Mouse (Mus musculus) left cerebral cortex, adult 11 months (tissue): ENCODE results near the gene Gm48552.

Experiments
- DNase-seq: peaks from one replicate; pipeline ENCODE4 v3.0.0; 2022; ENCODE audit warnings: low spot score

Gene Gm48552

GRCm38 (mm10) chr10:81419111-81419928 lies 30.5 kb downstream of the Gm48552 start:
- no peak for DNase-seq

GRCm38 (mm10) chr10:81420191-81420767 lies 31.5 kb downstream of the Gm48552 start:
- no peak for DNase-seq

GRCm38 (mm10) chr10:81421041-81421796 lies 32.4 kb downstream of the Gm48552 start:
- no peak for DNase-seq

- DNase-seq: no peak
These were observed 32.9 kb downstream of the Gm48552 start for GRCm38 (mm10) chr10:81421797-81422100.

GRCm38 (mm10) chr10:81422191-81422590 lies 33.4 kb downstream of the Gm48552 start:
- DNase-seq: no peak

- DNase-seq: no peak
These were observed 33.9 kb downstream of the Gm48552 start for GRCm38 (mm10) chr10:81422661-81423217.

- DNase-seq: no peak
These were observed 34.9 kb downstream of the Gm48552 start for GRCm38 (mm10) chr10:81423476-81424245.

- DNase-seq: no peak
These were observed 35.6 kb downstream of the Gm48552 start for GRCm38 (mm10) chr10:81424246-81425051.

- no peak for DNase-seq
These were observed 36.5 kb downstream of the Gm48552 start for GRCm38 (mm10) chr10:81425236-81425850.

GRCm38 (mm10) chr10:81426081-81426671 lies 37.4 kb downstream of the Gm48552 start:
- DNase-seq: no peak

- no peak for DNase-seq
These were observed 38.1 kb downstream of the Gm48552 start for GRCm38 (mm10) chr10:81426897-81427296.

- DNase-seq: no peak
These were observed 38.5 kb downstream of the Gm48552 start for GRCm38 (mm10) chr10:81427327-81427726.

GRCm38 (mm10) chr10:81427804-81428506 lies 39.1 kb downstream of the Gm48552 start:
- no peak for DNase-seq

- DNase-seq: no peak
These were observed 39.7 kb downstream of the Gm48552 start for GRCm38 (mm10) chr10:81428507-81428870.

GRCm38 (mm10) chr10:81429092-81429491 lies 40.3 kb downstream of the Gm48552 start:
- DNase-seq: no peak

GRCm38 (mm10) chr10:81429605-81430061 lies 40.8 kb downstream of the Gm48552 start:
- no peak for DNase-seq

GRCm38 (mm10) chr10:81430141-81430830 lies 41.5 kb downstream of the Gm48552 start:
- no peak for DNase-seq

- no peak for DNase-seq
These were observed 42.2 kb downstream of the Gm48552 start for GRCm38 (mm10) chr10:81430831-81431525.
